13 mouse cellular contexts compared by ENCODE assay signal in genomic region chr1:57905912-57906311, GRCm38 (mm10).
A peak's percentile ranks its signal among the peaks of the same experiment; 100 is the strongest.
DNase-seq lines count a peak whose midpoint lies in the region; ATAC-seq and TF ChIP-seq lines count a peak whose summit lies in the region.
"Had no signal": no experiment of that assay in that cellular context is flagged by ENCODE, and none has a peak within 500 bp of the region (broad histone marks: within the 10 kb centered on the region; RNA-seq: fewer than 3 reads in every experiment).

No protein-coding gene starts in this region.

- WGBS in lung, embryonic 14.5 days, result 47% methylated on average over 3 of the region's 3 CpGs
- WGBS in lung, adult 2 months, result 72% methylated on average over 3 of the region's 3 CpGs
- whole genome bisulfite sequencing in embryonic facial prominence, embryonic 15.5 days, result 31% methylated on average over 3 of the region's 3 CpGs
- 82% methylated on average over 3 of the region's 3 CpGs for WGBS in hindbrain, embryonic 11.5 days

- H3K27me3 ChIP-seq in lung, embryonic 14.5 days (ENCODE audit: insufficient read depth, low read length), result no peaks in the 10 kb centered on the region
- no peaks in the 10 kb centered on the region for H3K27me3 ChIP-seq in embryonic facial prominence, embryonic 15.5 days
- no peaks in the 10 kb centered on the region for H3K27me3 ChIP-seq in hindbrain, embryonic 11.5 days (ENCODE audit: control insufficient read depth, insufficient read depth, low read length)
- H3K27me3 ChIP-seq: hindbrain, embryonic 12.5 days; liver, embryonic 12.5 days had no signal

- H3K4me3 ChIP-seq in lung, embryonic 14.5 days (ENCODE audit: low read depth, low read length), result no peak overlapping the region
- H3K4me3 ChIP-seq in lung, adult 2 months (replicated peaks; ENCODE audit: extremely low read depth, low read depth, low read length), result no peak overlapping the region
- no peak overlapping the region for H3K4me3 ChIP-seq in embryonic facial prominence, embryonic 15.5 days (replicated peaks)
- H3K4me3 ChIP-seq in hindbrain, embryonic 11.5 days (ENCODE audit: low read depth, low read length), result no peak overlapping the region
- H3K4me3 ChIP-seq: hindbrain, embryonic 12.5 days; liver, embryonic 12.5 days; myocyte had no signal

- ATAC-seq in lung, embryonic 14.5 days (ENCODE audit: insufficient read depth), result peak; percentile 90
- ATAC-seq in embryonic facial prominence, embryonic 15.5 days (ENCODE audit: insufficient number of reproducible peaks, low FRiP score, low TSS enrichment, low read depth), result peak; percentile 91
- no peak for ATAC-seq in hindbrain, embryonic 11.5 days (ENCODE audit: low FRiP score)
- ATAC-seq: forebrain, postnatal 0 days; liver, embryonic 12.5 days had no signal

- TF ChIP-seq CTCF in lung, embryonic 14.5 days (IDR thresholded peaks at IDR 0.05; ENCODE audit: low read depth), result no peak
- no peak for TF ChIP-seq CTCF in lung, adult 2 months (IDR thresholded peaks at IDR 0.05; ENCODE audit: insufficient read depth, low read length)

- H3K36me3 ChIP-seq in lung, embryonic 14.5 days (ENCODE audit: insufficient read depth), result peaks cover 27% of the 10 kb centered on the region
- peaks cover 47% of the 10 kb centered on the region for H3K36me3 ChIP-seq in embryonic facial prominence, embryonic 15.5 days
- no peaks in the 10 kb centered on the region for H3K36me3 ChIP-seq in hindbrain, embryonic 11.5 days (ENCODE audit: control insufficient read depth, insufficient read depth, low read length)
- H3K36me3 ChIP-seq: liver, embryonic 12.5 days had no signal

- H3K27ac ChIP-seq in lung, embryonic 14.5 days (ENCODE audit: low read depth), result 0 out of 2 replicates have a peak overlapping the region, but pooled peaks have one; percentile 39
- peak overlapping the region; percentile 79 for H3K27ac ChIP-seq in embryonic facial prominence, embryonic 15.5 days (replicated peaks)
- no peak overlapping the region for H3K27ac ChIP-seq in hindbrain, embryonic 11.5 days (ENCODE audit: low read depth, low read length)
- H3K27ac ChIP-seq: hindbrain, embryonic 12.5 days; liver, embryonic 12.5 days had no signal

- no peak for TF ChIP-seq POLR2A in lung, adult 2 months (IDR thresholded peaks at IDR 0.05; ENCODE audit: borderline replicate concordance, extremely low read depth, low read depth, low read length)

- no peaks in the 10 kb centered on the region for H3K4me1 ChIP-seq in lung, embryonic 14.5 days (ENCODE audit: insufficient read depth)
- peaks cover 2% of the 10 kb centered on the region for H3K4me1 ChIP-seq in lung, adult 2 months (ENCODE audit: control insufficient read depth, insufficient read depth, low read length)
- H3K4me1 ChIP-seq in embryonic facial prominence, embryonic 15.5 days, result peaks cover 18% of the 10 kb centered on the region
- H3K4me1 ChIP-seq in hindbrain, embryonic 11.5 days (replicated peaks; ENCODE audit: control insufficient read depth, insufficient read depth, low read length), result no peaks in the 10 kb centered on the region
- H3K4me1 ChIP-seq: hindbrain, embryonic 12.5 days; liver, embryonic 12.5 days had no signal

- DNase-seq in heart, adult 9 months (ENCODE audit: low spot score in 2 of 2), result peak; percentile 15 to 18
- DNase-seq in heart, adult 11 months, result no peak
- peak; percentile 89 for DNase-seq in lung, embryonic 14.5 days
- no peak for DNase-seq in lung, adult 2 months
- DNase-seq in lung, postnatal 25 days (ENCODE audit: low spot score), result peak; percentile 26
- DNase-seq in hindbrain, embryonic 11.5 days (ENCODE audit: low spot score), result no peak
- no peak for DNase-seq in cerebellum, adult 9-10 months
- DNase-seq: cerebellum, adult 8-10 months; forebrain, postnatal 0 days had no signal

- no peak overlapping the region for H3K9ac ChIP-seq in lung, embryonic 14.5 days
- H3K9ac ChIP-seq in embryonic facial prominence, embryonic 15.5 days, result no peak overlapping the region
- H3K9ac ChIP-seq in hindbrain, embryonic 11.5 days (ENCODE audit: low read depth, low read length), result no peak overlapping the region
- H3K9ac ChIP-seq: forebrain, postnatal 0 days; hindbrain, embryonic 12.5 days; liver, embryonic 12.5 days had no signal

- H3K4me2 ChIP-seq in lung, embryonic 14.5 days, result no peak overlapping the region
- no peak overlapping the region for H3K4me2 ChIP-seq in embryonic facial prominence, embryonic 15.5 days (replicated peaks)
- no peak overlapping the region for H3K4me2 ChIP-seq in hindbrain, embryonic 11.5 days (replicated peaks; ENCODE audit: low read depth, low read length)
- H3K4me2 ChIP-seq: hindbrain, embryonic 12.5 days; liver, embryonic 12.5 days had no signal

- H3K9me3 ChIP-seq in lung, embryonic 14.5 days (ENCODE audit: low read depth, low read length), result no peaks in the 10 kb centered on the region
- no peaks in the 10 kb centered on the region for H3K9me3 ChIP-seq in embryonic facial prominence, embryonic 15.5 days (replicated peaks)
- no peaks in the 10 kb centered on the region for H3K9me3 ChIP-seq in hindbrain, embryonic 11.5 days (ENCODE audit: control insufficient read depth, low read length)
- H3K9me3 ChIP-seq: hindbrain, embryonic 12.5 days; liver, embryonic 12.5 days had no signal

Comparison
In these comparisons a context has a peak if more than half of its experiments do, and no peak if none do; other contexts are left out.
1. DNase-seq: peak in heart, adult 9 months (2 of 2), lung, embryonic 14.5 days (single experiment) and lung, postnatal 25 days (single experiment); none in heart, adult 11 months (single experiment), lung, adult 2 months (single experiment), hindbrain, embryonic 11.5 days (single experiment) and cerebellum, adult 9-10 months (single experiment).